ENCODE assay signal across 7 mouse cellular contexts in genomic region chr19:6840475-6841291, GRCm38 (mm10). TPM values are rescaled to one million over a fixed set of nuclear protein-coding genes. Genes with fewer than 3 reads are reported as not detected.
DNase-seq lines count a peak whose midpoint lies in the region; ATAC-seq lines count a peak whose summit lies in the region.

Gene Rps6ka4, minus strand, starts transcription at chr19:6840636.

- peak within 1 kb of the TSS; percentile 82 for H3K4me3 ChIP-seq in intestine, embryonic 14.5 days (ENCODE audit: low read depth, low read length)
- peak within 1 kb of the TSS; percentile 100 for H3K4me3 ChIP-seq in megakaryocyte, embryonic 14.5 days (replicated peaks)

- peaks cover 14% of the 10 kb centered on the region for H3K27me3 ChIP-seq in intestine, embryonic 14.5 days (replicated peaks; ENCODE audit: control insufficient read depth, insufficient read depth, low read length)
- H3K27me3 ChIP-seq in megakaryocyte, embryonic 14.5 days (replicated peaks), result no peaks in the 10 kb centered on the region

- DNase-seq in adrenal gland, adult (ENCODE audit: inconsistent age in 2 of 2, low spot score in 1 of 2), result peak; percentile 87 to 92
- DNase-seq in embryo, embryonic 10.5 days (ENCODE audit: low spot score), result peak; percentile 65
- DNase-seq in gastrocnemius, postnatal 4 days (ENCODE audit: low spot score in 2 of 2), result peak; percentile 60 to 72
- DNase-seq in intestine, embryonic 14.5 days (ENCODE audit: low spot score), result peak; percentile 78
- DNase-seq in left cerebral cortex, postnatal 14 days (ENCODE audit: low spot score in 2 of 2), result peak; percentile 40 to 59
- DNase-seq in right cerebral cortex, postnatal 14 days, result peak; percentile 63

- intact Hi-C loops in left cerebral cortex, postnatal 14 days (cut with DNase I), result no loop called here

- peak within 1 kb of the TSS; percentile 27; the same call in 1 of the 2 replicates for H3K27ac ChIP-seq in intestine, embryonic 14.5 days (ENCODE audit: low read depth)

- peak; percentile 86 for ATAC-seq in intestine, embryonic 14.5 days (replicated peaks; ENCODE audit: low FRiP score, low TSS enrichment, low read depth)

- H3K36me3 ChIP-seq in intestine, embryonic 14.5 days (ENCODE audit: control insufficient read depth, insufficient read depth, low read length), result peaks cover 20% of the 10 kb centered on the region
- peaks cover 59% of the 10 kb centered on the region for H3K36me3 ChIP-seq in megakaryocyte, embryonic 14.5 days (replicated peaks; ENCODE audit: low read length)

- peaks cover 13% of the 10 kb centered on the region; the same call in 1 of the 2 replicates for H3K4me1 ChIP-seq in intestine, embryonic 14.5 days (replicated peaks; ENCODE audit: control insufficient read depth, insufficient read depth, low read length)
- peaks cover 31% of the 10 kb centered on the region for H3K4me1 ChIP-seq in megakaryocyte, embryonic 14.5 days

- H3K9ac ChIP-seq in intestine, embryonic 14.5 days (ENCODE audit: low read length), result peak within 1 kb of the TSS; percentile 61

- WGBS in intestine, embryonic 14.5 days, result 1% methylated on average over 44 of the region's 44 CpGs

- no peaks in the 10 kb centered on the region for H3K9me3 ChIP-seq in intestine, embryonic 14.5 days (ENCODE audit: control insufficient read depth, low read length)
- H3K9me3 ChIP-seq in megakaryocyte, embryonic 14.5 days, result no peaks in the 10 kb centered on the region

- peak within 1 kb of the TSS; percentile 98 for H3K4me2 ChIP-seq in intestine, embryonic 14.5 days (ENCODE audit: low read length)

RNA-seq across cellular contexts. Expression of gene Rps6ka4, which starts in this region (rescaled TPM):
- total RNA-seq in gastrocnemius, postnatal 4 days (2021), result 10 to 100 TPM; 17.8 to 18.7 TPM
- polyA plus RNA-seq in intestine, embryonic 14.5 days (2014; fragmentation: Nextera tagmentation; extraction: Ambion mirVana), result 18.9 and 20.3 TPM in 2 replicates
- 10 to 100 TPM; 30.4 to 32.8 TPM for total RNA-seq in left cerebral cortex, postnatal 14 days (2021)
- 32.8 and 44.2 TPM in 2 replicates for polyA plus RNA-seq in megakaryocyte, embryonic 14.5 days (2012; ENCODE audit: insufficient read depth, low replicate concordance)

Comparison
In these comparisons a context has a peak if more than half of its experiments do, and no peak if none do; other contexts are left out.
1. Peak in every context shown above with its lines: DNase-seq, ATAC-seq, H3K4me3 ChIP-seq and H3K27ac ChIP-seq.